Mouse (Mus musculus): ENCODE measurements around the gene Bcl11a.

Bcl11a gene

DNA sequence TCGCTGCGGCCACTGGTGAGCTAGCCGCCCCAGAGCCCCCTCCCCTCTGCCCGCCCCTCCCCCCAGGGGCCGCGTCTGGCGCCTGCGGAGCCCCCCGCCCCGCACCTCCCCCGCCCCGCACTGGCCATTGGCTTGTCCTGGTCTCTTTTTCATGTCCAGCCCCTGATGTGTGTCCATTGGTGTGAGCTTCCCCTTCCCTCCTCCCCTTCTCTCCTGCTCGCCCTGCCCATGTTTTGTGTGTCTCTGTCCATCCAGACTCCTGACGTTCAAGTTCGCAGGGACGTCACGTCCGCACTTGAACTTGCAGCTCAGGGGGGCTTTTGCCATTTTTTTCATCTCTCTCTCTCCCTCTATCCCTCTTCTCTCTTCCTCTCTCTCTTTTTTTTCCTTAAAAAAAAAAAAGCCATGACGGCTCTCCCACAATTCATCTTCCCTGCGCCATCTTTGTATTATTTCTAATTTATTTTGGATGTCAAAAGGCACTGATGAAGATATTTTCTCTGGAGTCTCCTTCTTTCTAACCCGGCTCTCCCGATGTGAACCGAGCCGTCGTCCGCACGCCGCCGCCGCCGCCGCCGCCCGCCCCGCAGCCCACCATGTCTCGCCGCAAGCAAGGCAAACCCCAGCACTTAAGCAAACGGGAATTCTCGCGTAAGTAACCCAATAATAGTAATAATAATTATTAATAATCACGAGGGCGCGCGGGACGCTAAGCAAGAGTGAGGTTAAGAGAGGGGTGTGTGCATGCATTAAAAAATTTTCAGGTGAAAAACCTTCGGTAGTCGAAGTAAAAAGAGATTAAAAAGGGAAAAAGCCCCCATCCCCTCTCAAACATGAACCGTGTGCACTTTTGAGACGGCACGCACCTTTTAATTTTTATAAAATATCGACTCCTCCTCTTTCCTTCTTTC lies at the start of gene Bcl11a:
Gene Bcl11a, plus strand, starts transcription at position 262 of the 911 bp plus-strand sequence.
- DNase-seq (ENCODE audit: low spot score) = no peak

DNA sequence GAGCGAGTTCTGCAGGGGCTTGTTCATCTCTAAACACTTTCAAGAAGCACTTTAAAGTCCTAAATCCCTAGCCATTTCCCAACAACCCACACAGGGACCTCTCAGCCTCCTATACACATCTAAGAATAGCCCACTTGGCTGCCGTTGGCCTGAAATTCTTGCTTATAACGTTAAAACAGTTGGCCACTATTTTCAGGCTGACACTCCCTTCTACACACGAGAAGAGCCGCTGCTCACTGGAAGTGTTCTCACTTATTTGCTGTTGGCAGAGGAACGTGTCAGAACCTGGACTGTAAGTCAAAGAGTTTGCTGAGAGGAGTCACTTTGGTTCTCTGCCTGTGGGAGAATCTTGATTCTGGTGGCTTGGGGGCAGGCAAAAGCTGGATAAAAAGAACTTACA lies 33.8 kb upstream of the Bcl11a start:
- no peak for DNase-seq (ENCODE audit: low spot score)

DNA sequence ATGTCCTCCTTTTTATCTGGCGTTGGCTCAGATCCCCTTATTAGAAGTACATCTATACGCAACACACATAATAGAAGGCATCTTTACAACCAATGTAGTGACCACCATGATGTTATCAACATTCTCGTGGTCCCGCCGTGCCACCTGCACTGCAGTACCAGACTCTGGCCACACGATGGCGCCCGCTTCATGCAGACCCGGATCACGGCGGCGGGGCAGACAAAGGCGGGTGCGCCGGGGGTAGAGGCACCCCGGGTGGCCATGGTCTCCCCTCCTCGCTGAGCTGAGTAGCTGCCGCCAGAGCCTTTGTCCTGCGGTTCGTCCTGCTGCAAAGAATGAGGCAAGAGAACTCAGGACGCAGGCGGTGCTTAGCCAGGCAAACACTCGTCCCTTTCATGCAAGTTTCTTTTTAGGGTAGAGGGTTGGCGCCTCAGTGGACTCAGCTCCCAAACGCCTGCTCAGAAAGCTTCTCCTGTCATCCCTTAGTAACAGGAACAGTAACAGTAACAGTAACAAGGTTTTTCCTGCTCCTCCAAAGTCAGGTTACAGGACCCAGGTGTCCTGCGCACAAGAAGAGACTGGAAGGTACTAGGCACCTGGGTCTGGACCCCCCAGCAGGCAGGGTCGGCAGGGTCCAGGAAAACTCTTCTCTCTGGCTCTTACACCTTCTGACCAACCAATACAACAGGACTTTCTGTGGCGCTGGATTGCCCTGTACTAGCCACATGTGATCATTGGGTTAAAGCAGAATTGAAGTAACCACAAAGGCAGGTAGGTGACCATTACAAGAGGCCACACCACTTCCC lies 28.4 kb upstream of the Bcl11a start:
- peak; percentile 49 for DNase-seq (ENCODE audit: low spot score)

DNA sequence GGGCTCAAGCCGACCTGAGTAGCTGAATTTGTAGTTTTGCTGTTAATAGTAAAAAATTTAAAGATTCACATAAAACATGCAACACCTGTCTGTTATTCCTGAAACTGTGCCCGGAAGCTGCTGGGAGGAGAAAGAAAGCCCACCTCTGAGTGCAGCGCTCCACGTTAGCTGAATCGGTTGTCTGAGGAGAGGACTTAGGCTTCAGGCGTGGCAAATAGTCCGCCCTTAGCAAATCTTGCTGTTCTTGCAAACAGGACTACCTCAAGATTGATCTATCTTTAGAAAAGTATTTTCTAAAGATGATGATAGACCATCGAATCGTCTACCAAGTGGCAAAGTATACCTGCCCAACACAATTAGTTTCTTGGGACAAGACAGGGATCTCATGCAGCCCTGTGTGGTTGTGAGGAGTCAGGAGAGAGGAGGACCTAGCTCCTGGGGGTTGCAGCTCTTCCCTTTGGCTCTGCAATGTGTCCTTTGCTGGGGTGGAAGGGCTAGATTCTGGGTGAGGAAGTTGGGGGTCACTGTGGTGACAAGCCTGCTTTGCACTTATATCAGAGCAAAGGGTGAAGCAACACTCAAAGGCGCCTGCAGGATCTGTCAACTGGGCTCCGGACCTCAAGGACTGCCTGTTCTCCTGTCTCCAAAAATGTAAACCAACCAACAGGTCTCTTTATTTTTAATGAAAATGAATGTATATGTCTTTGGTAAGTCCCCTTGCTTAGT lies 27.7 kb upstream of the Bcl11a start:
- no peak for DNase-seq (ENCODE audit: low spot score)

DNA sequence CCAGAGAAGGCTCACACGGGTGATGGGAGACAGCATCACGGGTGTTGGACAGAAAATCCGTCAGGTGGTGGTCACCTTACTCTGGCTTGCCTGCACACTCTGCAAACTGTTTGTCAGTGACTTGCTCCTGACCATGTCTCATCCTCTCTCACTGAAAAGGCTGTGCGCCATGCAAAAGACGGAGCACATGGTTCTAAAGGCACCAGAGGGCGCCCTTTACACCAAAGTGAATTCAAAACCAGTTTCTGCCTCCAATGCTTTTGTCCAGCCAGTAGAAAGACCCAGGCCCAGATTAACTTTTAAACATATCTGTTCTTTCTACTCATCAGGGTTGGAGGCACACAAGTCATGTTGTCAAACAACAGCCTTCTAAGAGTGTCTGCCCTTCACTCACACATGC lies 25.0 kb upstream of the Bcl11a start:
- no peak for DNase-seq (ENCODE audit: low spot score)

DNA sequence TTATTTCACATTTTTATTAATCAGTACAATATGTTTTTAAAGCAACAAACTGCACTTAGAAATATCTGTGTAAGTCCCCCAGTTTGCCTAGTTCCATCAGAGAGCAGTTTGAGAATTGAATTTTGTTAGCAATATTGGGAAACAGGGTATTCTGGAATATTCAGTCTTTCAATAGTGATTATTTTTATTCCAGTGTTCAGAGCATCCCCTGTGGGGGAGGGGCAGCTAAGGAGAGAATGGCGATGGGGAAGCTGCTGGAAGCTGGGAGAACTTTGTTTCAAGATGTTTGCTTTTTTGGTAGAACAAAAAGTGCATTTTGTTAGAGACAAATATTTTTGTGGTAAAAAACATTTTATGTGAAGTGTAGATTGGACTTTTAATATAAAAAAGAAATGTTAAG lies 18.7 kb upstream of the Bcl11a start:
- DNase-seq (ENCODE audit: low spot score) = no peak

DNA sequence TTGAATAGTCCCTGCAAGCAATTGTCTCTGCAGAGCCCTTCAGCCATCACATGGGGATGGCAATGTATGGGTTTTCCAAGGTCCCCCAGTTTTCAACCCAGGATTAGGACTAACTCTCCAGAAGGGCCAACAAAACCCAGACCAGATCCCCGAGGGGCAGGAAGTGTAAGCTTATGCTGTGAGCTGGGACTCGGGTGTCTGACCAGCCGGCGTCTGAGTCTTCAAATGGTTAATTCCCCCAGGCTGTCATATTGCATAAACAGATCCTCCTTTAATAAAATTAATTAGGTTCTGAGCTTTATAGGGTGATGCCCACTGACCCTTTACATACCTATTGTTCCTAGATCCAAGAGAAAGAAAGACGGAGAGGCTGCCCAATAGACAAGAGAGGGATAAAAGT lies 17.4 kb upstream of the Bcl11a start:
- DNase-seq (ENCODE audit: low spot score) = no peak

DNA sequence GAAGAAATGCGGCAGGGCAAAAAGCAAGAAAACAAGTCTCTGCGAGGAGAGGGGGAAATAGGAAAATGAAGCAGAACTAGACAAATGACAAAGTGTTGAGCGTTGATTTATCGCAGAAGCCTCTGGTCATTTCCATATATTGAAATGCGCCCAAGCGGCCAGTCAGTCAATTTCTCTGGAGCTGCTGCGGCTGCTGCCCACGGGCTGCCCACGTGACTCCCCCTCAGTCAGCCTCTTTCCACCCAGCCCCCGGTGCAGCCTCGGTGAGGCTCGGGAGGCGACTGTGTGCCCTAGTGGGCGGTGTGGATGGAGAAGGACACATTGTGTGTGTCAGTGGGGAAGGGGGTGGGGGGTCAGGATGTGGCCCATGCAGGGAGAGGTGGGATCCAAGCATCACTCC lies 16.0 kb upstream of the Bcl11a start:
- DNase-seq (ENCODE audit: low spot score) = no peak

DNA sequence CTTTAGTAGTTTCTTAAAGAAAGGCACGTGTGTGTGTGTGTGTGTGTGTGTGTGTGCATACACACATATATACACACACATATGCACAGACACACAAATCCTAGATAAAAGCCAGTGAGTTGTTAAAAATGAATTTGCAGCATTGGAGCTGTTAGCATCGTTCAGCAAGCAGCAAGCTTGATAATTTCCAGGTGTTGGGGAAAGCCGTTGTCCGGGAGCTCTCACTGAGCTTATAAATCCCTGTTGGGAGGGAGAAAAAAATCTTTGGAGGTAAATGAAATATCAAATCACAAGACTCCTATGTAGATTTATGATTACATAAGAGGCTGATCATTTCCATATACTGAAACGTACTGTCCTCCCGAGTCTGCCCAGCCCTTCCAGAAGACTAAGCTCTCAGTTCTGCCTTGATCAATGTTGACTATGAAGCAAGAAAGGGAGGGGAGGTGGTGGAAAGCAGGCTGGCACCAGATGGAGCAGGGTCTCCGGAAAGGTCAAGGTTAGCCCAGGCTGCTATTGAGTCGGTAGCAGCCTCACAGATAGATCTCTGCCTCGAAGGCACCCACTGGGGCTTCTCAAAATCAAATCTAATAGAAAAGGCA lies 15.3 kb upstream of the Bcl11a start:
- no peak for DNase-seq (ENCODE audit: low spot score)

DNA sequence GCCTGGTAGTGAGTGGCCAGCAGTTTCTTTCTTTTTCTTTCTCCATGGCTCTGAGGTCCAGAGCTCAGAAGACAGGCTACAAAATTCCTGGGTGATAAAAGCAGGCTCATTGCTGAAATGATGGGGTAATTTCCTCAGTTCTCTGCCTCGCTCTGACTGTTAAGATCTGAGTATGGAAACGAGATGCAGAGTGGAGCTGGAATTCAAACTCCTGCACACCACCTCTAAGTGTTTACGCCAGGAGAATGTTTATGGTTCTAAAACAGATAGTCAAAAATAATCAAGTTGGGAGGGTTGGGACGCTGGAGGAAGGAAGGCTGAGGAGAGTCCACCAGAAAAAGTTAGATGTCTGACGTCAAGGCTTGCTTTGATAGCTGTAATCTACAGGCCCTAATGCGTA lies 13.6 kb upstream of the Bcl11a start:
- DNase-seq (ENCODE audit: low spot score) = no peak

DNA sequence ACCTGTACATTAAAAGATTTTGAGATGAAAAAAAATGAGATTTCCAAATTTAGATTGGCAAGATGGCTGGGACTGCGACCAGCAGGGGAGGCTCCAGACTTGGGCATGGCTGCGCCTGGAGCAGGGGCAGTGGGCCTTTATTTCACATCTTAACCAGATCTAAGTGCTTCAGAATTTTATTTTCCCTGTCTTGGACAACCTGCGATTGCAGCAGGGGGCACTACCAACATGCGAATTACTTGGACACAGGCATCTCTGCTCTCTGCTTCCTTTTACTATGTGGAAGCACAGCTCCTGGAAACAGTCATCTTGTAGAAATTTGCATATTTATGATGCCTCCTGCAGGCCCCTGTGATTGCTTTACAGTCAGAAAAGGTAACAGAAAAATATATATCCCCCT lies 12.5 kb upstream of the Bcl11a start:
- peak; percentile 7 for DNase-seq (ENCODE audit: low spot score)

DNA sequence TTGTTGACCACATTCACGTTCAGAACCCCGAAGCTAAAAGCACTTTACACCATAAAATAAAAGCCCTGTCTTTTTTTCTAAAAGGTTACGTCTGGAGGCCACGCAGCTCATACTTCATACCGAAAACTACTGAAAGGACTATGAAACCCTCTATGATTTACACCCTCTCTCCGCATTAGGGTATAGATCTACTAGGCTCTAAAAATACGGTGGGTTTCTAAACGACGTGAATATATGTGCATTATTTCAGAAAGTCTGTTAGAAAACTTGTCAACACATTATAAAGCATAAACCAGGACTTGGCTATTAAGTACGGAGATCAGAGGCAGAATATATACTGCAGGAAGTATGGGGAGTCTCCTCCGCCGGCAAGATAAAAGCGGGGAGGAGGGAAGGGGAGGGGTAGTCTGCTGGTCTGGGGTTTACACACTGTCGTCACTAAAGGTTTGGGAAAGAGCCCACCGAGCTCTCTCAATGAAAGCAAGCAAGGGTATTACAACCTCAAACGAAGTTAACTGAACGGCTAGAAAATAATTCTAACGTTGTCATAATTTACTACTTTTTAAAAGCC lies 3.8 kb upstream of the Bcl11a start:
- DNase-seq (ENCODE audit: low spot score) = no peak

DNA sequence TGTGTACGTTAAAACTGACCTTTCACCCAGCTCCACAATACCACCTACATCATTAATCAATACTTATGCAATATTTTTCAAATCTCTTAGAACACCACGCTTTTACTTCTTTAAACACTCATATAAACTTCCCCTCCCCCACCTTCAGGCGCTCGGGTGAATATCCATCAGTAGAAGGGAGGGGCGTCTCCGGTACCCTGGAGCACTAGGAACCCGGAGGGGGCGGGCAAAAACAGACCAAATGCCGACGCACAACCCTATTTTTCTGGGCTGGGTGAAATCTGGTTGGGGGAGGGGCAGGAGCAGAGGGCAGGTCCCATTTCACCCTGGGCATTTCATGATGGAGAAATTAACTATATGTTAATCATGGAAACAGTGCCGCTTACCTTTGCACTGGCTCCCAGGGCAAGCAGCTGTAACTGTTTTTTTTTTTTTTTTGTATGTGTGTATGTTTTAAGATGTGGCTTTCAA lies 3.2 kb upstream of the Bcl11a start, which contains the start of gene A830031A19Rik:
Gene A830031A19Rik, minus strand, starts transcription at position 421 of the 471 bp plus-strand sequence.
- DNase-seq (ENCODE audit: low spot score) = no peak

DNA sequence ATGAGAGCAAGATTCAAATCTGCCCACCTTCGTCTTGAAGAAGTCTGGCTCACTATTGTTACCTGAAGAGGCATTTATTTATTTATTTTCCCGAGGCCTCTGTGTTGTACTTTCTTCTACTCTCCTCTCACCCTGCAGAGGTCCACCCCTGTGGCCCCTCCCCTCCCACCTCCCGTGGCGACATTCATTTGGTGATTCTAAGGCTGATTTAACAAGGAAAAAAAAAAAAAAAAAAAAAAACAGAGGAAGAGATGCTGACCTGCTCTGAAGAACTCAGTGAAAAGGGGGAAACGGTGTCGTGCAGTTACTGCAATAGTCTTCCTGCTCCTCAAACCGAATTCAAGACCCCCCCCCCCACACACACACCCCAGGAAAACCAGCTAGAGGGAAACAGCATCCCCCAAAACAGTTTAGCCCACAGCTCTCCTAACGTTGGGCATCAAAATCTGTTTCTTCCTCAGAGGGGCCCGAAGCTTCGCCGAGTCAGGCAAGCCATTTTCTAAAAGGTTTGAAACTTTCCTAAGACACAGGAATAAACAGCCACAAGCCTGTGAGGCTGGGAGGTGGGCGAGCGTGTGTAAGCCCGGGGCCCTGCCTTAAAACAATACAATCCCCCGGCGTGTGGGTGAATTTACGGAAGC lies 2.2 kb upstream of the Bcl11a start:
- DNase-seq (ENCODE audit: low spot score) = no peak

DNA sequence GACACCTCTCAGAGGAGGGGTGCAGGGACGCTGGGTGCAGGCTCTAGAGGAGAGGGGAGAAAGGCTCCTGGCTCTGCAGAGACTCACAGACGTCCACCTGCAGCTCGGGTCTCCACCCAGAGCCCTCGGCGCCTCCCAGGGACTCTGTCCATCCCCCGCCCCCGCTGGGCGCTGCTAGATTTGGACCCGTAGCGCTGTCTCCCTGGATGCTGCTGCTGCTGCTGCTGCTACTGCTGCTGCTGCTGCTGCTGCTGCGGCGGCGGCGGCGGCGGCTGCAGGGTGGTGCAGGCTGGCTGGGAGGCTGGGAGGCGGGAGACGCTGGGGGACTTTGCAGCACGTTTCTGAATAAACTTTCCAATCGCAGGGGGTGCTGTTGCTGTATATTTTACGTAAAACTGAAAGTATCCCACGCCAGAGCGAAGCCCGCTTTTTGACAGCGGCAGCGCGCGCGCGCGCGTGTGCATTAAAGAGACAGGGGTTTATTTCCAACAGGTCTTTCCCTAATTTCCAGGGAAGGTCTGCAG lies 1.7 kb upstream of the Bcl11a start:
- DNase-seq (ENCODE audit: low spot score) = no peak

DNA sequence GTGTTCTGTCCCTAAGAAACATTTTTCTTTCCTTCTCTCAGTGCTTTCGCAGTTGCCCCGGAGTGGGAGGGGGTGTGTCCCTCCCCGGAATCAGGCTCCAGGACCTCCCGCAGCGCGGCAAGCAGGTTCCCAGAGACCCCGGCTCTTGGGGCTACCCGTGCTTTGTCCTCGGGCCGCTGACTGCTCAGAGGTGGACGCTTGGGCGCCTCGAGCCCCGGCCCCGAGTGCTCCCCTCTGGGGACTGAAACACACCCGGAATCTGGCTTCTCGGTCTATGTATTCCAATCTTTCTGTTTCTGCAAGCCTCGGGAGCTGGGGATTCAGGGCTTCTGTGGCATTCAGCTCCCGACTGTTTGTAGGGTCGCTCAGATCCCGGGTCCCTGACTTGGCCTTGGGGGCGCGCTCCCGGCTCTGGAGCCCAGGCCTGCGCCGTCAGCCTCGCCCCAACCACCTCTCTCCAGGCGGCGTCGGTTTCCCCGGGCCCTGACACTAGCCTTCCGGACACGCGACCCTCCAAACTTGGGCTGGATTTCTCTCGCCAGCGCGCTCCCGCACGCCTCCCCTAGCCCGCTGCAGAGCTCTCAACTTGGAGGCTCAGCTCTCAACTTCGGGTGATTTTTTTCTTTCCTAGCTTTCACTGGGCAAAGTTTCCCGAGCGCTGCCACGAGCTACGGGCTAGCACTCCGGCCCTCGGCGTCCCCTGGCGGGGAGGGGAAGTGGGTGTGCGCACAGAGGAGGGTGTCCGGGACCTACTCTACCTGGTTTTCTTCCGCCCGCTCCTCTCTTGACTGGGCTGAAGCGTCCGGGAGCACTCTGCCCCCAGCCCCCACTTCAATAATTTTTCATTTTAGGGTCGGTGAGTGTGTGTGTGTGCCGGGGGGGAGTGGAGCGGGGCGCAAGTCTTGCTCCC lies 780 bp upstream of the Bcl11a start:
- DNase-seq (ENCODE audit: low spot score) = no peak

DNA sequence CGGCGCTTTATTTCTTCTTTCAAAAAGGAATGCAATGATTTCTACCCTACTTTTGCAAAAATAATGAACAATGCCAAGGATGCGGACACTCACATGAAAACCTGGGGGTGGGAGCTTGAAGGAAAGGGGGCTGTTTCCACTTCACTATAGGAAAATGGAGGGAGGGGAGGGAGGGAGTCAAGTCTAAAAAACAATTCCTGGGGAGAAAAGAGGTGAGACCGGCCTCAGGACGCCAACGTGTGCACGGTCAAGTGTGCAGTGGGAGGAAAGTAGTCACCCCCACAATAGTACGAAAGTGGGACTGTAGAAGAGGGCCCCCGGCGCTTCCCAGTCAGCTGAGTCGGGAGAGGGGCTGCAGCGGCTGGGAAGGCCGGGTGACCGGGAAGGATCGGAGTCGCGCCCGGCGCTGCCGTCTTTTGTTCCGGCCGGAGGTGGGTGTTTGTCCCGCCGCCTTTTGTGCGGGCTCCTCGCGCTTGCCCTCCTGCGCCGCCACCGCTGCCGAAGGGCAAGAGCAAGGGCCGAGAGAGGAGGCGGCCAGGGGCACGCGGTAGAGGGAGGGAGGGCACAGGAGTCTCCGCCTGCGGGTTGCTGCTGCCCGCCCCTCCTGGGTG lies 955 bp downstream of the Bcl11a start:
- no peak for DNase-seq (ENCODE audit: low spot score)

DNA sequence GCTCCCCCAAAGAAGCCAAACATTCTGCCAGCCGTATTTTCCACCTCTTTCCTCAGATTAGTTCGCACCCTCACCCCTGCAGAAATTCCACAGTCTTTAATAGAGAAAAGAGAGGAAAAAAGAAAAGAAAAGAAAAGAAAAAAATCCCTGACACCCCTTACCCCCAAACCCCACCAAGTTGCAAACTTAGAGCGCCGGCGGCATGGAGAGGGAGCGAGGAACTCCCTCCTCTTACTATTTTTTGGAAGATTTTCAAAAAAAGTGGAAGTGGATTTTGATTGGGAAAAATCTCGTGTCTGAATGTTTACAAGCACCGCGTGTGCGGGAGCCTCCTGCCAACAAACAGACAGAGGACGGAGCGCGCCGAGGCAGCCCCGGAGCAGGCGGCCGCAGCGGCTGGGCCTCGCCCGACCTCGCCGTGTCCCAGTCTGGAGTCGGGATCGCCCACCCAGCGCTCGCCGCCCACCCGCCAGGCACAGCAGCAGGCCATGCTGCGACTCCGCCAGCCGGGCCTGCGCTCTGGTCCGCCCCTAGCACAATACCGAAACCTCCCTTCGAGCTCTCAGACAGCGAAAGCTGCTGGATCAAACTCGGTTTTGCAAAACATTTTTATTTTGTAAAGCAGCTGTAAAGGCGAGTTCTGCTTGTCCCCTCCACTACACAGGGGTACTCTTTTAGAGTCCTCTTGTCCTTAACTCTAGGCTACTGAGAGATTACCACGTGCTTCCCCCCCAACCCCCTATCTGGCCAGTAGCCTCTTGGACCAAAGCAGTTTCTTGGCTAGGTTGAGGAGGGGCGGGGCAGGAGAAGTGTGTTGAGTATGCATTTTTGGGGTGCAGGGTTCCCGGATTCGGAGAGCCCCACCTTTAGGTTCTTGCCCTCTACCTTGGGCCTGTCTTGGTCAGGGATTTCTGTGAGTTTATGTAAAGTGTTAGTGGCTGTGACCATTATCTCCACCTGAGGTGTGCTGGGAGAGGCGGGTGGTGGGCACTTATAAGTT lies 1.8 kb downstream of the Bcl11a start:
- no peak for DNase-seq (ENCODE audit: low spot score)
